Mouse (Mus musculus) embryo, embryonic 10 days (tissue): Measurements from ENCODE around the gene Ulk4.

Experiments
- DNase-seq: peaks from one replicate; pipeline ENCODE4 v3.0.0-alpha.2; 2015; ENCODE audit warnings: low spot score

Gene Ulk4

GRCm38 (mm10) chr9:121018524-121019315, 258.3 kb downstream of the Ulk4 start:
- no peak for DNase-seq

- no peak for DNase-seq
Measured at GRCm38 (mm10) chr9:121015810-121016502, 261.0 kb downstream of the Ulk4 start.

GRCm38 (mm10) chr9:121011540-121011939, 265.5 kb downstream of the Ulk4 start:
- no peak for DNase-seq

- DNase-seq = no peak
Measured at GRCm38 (mm10) chr9:121010544-121010943, 266.5 kb downstream of the Ulk4 start.

GRCm38 (mm10) chr9:121005961-121006360, 271.0 kb downstream of the Ulk4 start:
- DNase-seq = no peak

GRCm38 (mm10) chr9:121001681-121002540, 275.1 kb downstream of the Ulk4 start:
- no peak for DNase-seq

GRCm38 (mm10) chr9:121000641-121001320, 276.2 kb downstream of the Ulk4 start:
- DNase-seq = no peak

- DNase-seq = no peak
Measured at GRCm38 (mm10) chr9:120998696-120999095, 278.3 kb downstream of the Ulk4 start.

- DNase-seq = no peak
Measured at GRCm38 (mm10) chr9:120994223-120995155, 282.5 kb downstream of the Ulk4 start.

- DNase-seq = no peak
Measured at GRCm38 (mm10) chr9:120993004-120993403, 284.0 kb downstream of the Ulk4 start.

GRCm38 (mm10) chr9:120991801-120992200, 285.2 kb downstream of the Ulk4 start:
- no peak for DNase-seq

GRCm38 (mm10) chr9:120989806-120990700, 286.9 kb downstream of the Ulk4 start:
- no peak for DNase-seq

- no peak for DNase-seq
Measured at GRCm38 (mm10) chr9:120988088-120988487, 288.9 kb downstream of the Ulk4 start.

- DNase-seq = no peak
Measured at GRCm38 (mm10) chr9:120986994-120987393, 290.0 kb downstream of the Ulk4 start.

- DNase-seq = no peak
Measured at GRCm38 (mm10) chr9:120986255-120986654, 290.7 kb downstream of the Ulk4 start.

- no peak for DNase-seq
Measured at GRCm38 (mm10) chr9:120985524-120985923, 291.5 kb downstream of the Ulk4 start.

- DNase-seq = no peak
Measured at GRCm38 (mm10) chr9:120985009-120985408, 292.0 kb downstream of the Ulk4 start.

GRCm38 (mm10) chr9:120984509-120984908, 292.5 kb downstream of the Ulk4 start:
- DNase-seq = no peak

- DNase-seq = no peak
Measured at GRCm38 (mm10) chr9:120983849-120984248, 293.1 kb downstream of the Ulk4 start.

- no peak for DNase-seq
Measured at GRCm38 (mm10) chr9:120981777-120982176, 295.2 kb downstream of the Ulk4 start.
